Mouse (Mus musculus) megakaryocyte, embryonic 14.5 days (primary cell): ENCODE measurements around the gene Pxk. TPM values are rescaled to one million over a fixed set of nuclear protein-coding genes. Genes with fewer than 3 reads are reported as not detected.
A peak's percentile ranks its signal among the peaks of the same experiment; 100 is the strongest.

Experiments
- H3K27me3 ChIP-seq: replicated peaks from 2 replicates; pipeline ENCODE3; 2012; ENCODE audit warnings: inconsistent platforms
- H3K36me3 ChIP-seq: replicated peaks from 2 replicates; pipeline ENCODE3; 2012; ENCODE audit warnings: low read length, inconsistent platforms, mixed read lengths
- H3K4me1 ChIP-seq: 2 replicates; pipeline ENCODE4 v1.6.1; 2012; ENCODE audit warnings: inconsistent platforms
- H3K4me3 ChIP-seq: replicated peaks from 2 replicates; pipeline ENCODE3; 2012; ENCODE audit warnings: moderate library complexity, mild to moderate bottlenecking, inconsistent platforms
- H3K9me3 ChIP-seq: 2 replicates; pipeline ENCODE4 v1.6.1; 2012; ENCODE audit warnings: inconsistent platforms
- FLI1 ChIP-seq: IDR thresholded peaks from 2 replicates; pipeline ENCODE4 v1.6.1; 2012; ENCODE audit warnings: low read length, inconsistent platforms, mixed read lengths
- GATA1 ChIP-seq: IDR thresholded peaks from 3 replicates; pipeline ENCODE4 v1.6.1; 2012; ENCODE audit warnings: mixed read lengths, low read length, inconsistent platforms, borderline replicate concordance
- polyA plus RNA-seq: library from polyadenylated mRNA; stranded (reverse); fragments of >175 nt; gene quantifications from 2 replicates; pipeline ENCODE4 v1.2.3, GENCODE M21; 2012; ENCODE audit warnings: low replicate concordance; ENCODE audit not compliant: insufficient read depth

Pxk gene
- polyA plus RNA-seq, 1 experiment: 7.4 TPM

GRCm38 (mm10) chr14:8063835-8064785, 33.9 kb upstream of the Pxk start:
- no peaks in the 10 kb centered on the region for H3K9me3 ChIP-seq
- peak overlapping the region; percentile 35 for H3K4me3 ChIP-seq
- peaks cover 32% of the 10 kb centered on the region for H3K4me1 ChIP-seq
- no peak for TF ChIP-seq GATA1
- TF ChIP-seq FLI1: no peak
- H3K36me3 ChIP-seq: no peaks in the 10 kb centered on the region
- H3K27me3 ChIP-seq: peaks cover 17% of the 10 kb centered on the region

- peaks cover 32% of the 10 kb centered on the region for H3K4me1 ChIP-seq
- TF ChIP-seq FLI1 (no peak), GATA1 (no peak)
- peaks cover 24% of the 10 kb centered on the region for H3K36me3 ChIP-seq
- peak within 1 kb of the TSS; percentile 97 for H3K4me3 ChIP-seq
- peaks cover 10% of the 10 kb centered on the region for H3K9me3 ChIP-seq
- no peaks in the 10 kb centered on the region for H3K27me3 ChIP-seq
Observed at GRCm38 (mm10) chr14:8080165-8080679, 17.8 kb upstream of the Pxk start, which contains the start of gene Rpp14. Gene Rpp14 (plus strand): TSS chr14:8080367.

GRCm38 (mm10) chr14:8080718-8081117, 17.3 kb upstream of the Pxk start:
- Histone ChIP-seq H3K36me3 (peaks cover 29% of the 10 kb centered on the region), H3K4me3 (peak overlapping the region; percentile 97), H3K4me1 (peaks cover 27% of the 10 kb centered on the region), H3K27me3 (no peaks in the 10 kb centered on the region), H3K9me3 (peaks cover 6% of the 10 kb centered on the region; the same call in 1 of the 2 replicates)
- TF ChIP-seq FLI1 (no peak), GATA1 (no peak)

GRCm38 (mm10) chr14:8082949-8083348, 15.1 kb upstream of the Pxk start:
- no peak overlapping the region for H3K4me3 ChIP-seq
- TF ChIP-seq GATA1 (no peak), FLI1 (no peak)
- H3K27me3 ChIP-seq: no peaks in the 10 kb centered on the region
- H3K4me1 ChIP-seq: peaks cover 22% of the 10 kb centered on the region
- H3K36me3 ChIP-seq: peaks cover 51% of the 10 kb centered on the region
- H3K9me3 ChIP-seq: no peaks in the 10 kb centered on the region

GRCm38 (mm10) chr14:8089016-8089415, 9.0 kb upstream of the Pxk start:
- Histone ChIP-seq H3K4me3 (no peak overlapping the region), H3K36me3 (peaks cover 68% of the 10 kb centered on the region), H3K27me3 (no peaks in the 10 kb centered on the region), H3K4me1 (no peaks in the 10 kb centered on the region; the same call in 1 of the 2 replicates), H3K9me3 (no peaks in the 10 kb centered on the region)
- TF ChIP-seq FLI1 (no peak), GATA1 (no peak)

- TF ChIP-seq GATA1 (no peak), FLI1 (no peak)
- H3K36me3 ChIP-seq: peaks cover 34% of the 10 kb centered on the region
- peaks cover 10% of the 10 kb centered on the region for H3K4me1 ChIP-seq
- H3K9me3 ChIP-seq: no peaks in the 10 kb centered on the region; the same call in 1 of the 2 replicates
- H3K27me3 ChIP-seq: no peaks in the 10 kb centered on the region
- H3K4me3 ChIP-seq: no peak overlapping the region
Observed at GRCm38 (mm10) chr14:8092573-8092972, 5.4 kb upstream of the Pxk start.

- Histone ChIP-seq H3K27me3 (no peaks in the 10 kb centered on the region), H3K36me3 (peaks cover 29% of the 10 kb centered on the region), H3K4me3 (no peak overlapping the region), H3K9me3 (no peaks in the 10 kb centered on the region; the same call in 1 of the 2 replicates), H3K4me1 (peaks cover 14% of the 10 kb centered on the region)
- TF ChIP-seq GATA1 (no peak), FLI1 (no peak)
Observed at GRCm38 (mm10) chr14:8093427-8093826, 4.6 kb upstream of the Pxk start.

- peaks cover 12% of the 10 kb centered on the region for H3K36me3 ChIP-seq
- no peaks in the 10 kb centered on the region for H3K27me3 ChIP-seq
- peaks cover 22% of the 10 kb centered on the region for H3K4me1 ChIP-seq
- TF ChIP-seq FLI1 (no peak), GATA1 (no peak)
- H3K9me3 ChIP-seq: no peaks in the 10 kb centered on the region; the same call in 1 of the 2 replicates
- peak overlapping the region; percentile 29 for H3K4me3 ChIP-seq
Observed at GRCm38 (mm10) chr14:8094931-8095561, 3.0 kb upstream of the Pxk start.

GRCm38 (mm10) chr14:8095562-8095950, 2.5 kb upstream of the Pxk start:
- Histone ChIP-seq H3K4me1 (peaks cover 27% of the 10 kb centered on the region), H3K9me3 (no peaks in the 10 kb centered on the region; the same call in 1 of the 2 replicates), H3K27me3 (no peaks in the 10 kb centered on the region), H3K4me3 (peak overlapping the region; percentile 29), H3K36me3 (peaks cover 7% of the 10 kb centered on the region)
- no peak for TF ChIP-seq GATA1
- no peak for TF ChIP-seq FLI1
